Mouse (Mus musculus) limb, embryonic 13.5 days (tissue): Measurements from ENCODE around the gene Lhb. TPM values are rescaled to one million over a fixed set of nuclear protein-coding genes. Genes with fewer than 3 reads are reported as not detected.
"Not testable (repeated sequence)": the region's sequence is repeated elsewhere in the genome, so short reads cannot be mapped to it uniquely, and the experiment has no call there.

ENCODE experiments used
- ATAC-seq: fragments of 200-750 bp; cut with Nextera tagmentation; 2 replicates; pipeline ENCODE4 v1.8.0; 2017; ENCODE audit warnings: low read depth, moderate number of reproducible peaks, moderate TSS enrichment; ENCODE audit not compliant: low FRiP score
- H3K27ac ChIP-seq: fragments of 300-500 bp; sonication (generic); 2 replicates; pipeline ENCODE4 v1.5.1; 2015; ENCODE audit warnings: inconsistent platforms, mild to moderate bottlenecking, moderate library complexity
- H3K27me3 ChIP-seq: fragments of 300-500 bp; sonication (generic); 2 replicates; pipeline ENCODE4 v1.6.1; 2015; ENCODE audit warnings: mild to moderate bottlenecking, inconsistent platforms
- H3K36me3 ChIP-seq: fragments of 300-500 bp; sonication (generic); 2 replicates; pipeline ENCODE4 v1.6.1; 2015; ENCODE audit warnings: inconsistent platforms, mild to moderate bottlenecking, moderate library complexity
- H3K4me1 ChIP-seq: fragments of 300-500 bp; sonication (generic); 2 replicates; pipeline ENCODE4 v1.6.1; 2015; ENCODE audit warnings: inconsistent platforms
- H3K4me2 ChIP-seq: fragments of 300-500 bp; sonication (generic); replicated peaks from 2 replicates; pipeline ENCODE4 v1.6.1; 2015; ENCODE audit warnings: inconsistent platforms, mild to moderate bottlenecking, moderate library complexity
- H3K4me3 ChIP-seq: fragments of 300-500 bp; sonication (generic); 2 replicates; pipeline ENCODE4 v1.5.1; 2015; ENCODE audit warnings: moderate library complexity, mild to moderate bottlenecking, inconsistent platforms
- H3K9ac ChIP-seq: fragments of 300-500 bp; sonication (generic); 2 replicates; pipeline ENCODE4 v1.6.1; 2015; ENCODE audit warnings: mild to moderate bottlenecking, inconsistent platforms
- H3K9me3 ChIP-seq: fragments of 300-500 bp; sonication (generic); 2 replicates; pipeline ENCODE4 v1.6.1; 2016; ENCODE audit warnings: inconsistent platforms
- WGBS: fragments of 180-500 bp; shearing (Covaris S2); methylation state at CpG from one replicate; pipeline ENCODE4 v1.1.7; 2015; 5-methylcytosine and 5-hydroxymethylcytosine counted together
- polyA plus RNA-seq: library from polyadenylated mRNA; unstranded; fragments of >200 nt; fragmentation: Nextera tagmentation; extraction: Ambion mirVana; gene quantifications from 2 replicates; pipeline ENCODE4 v1.2.1, GENCODE M21; 2015

Gene Lhb
- polyA plus RNA-seq, 1 experiment from 2014 or later = not detected

- not testable (repeated sequence) for H3K9me3 ChIP-seq, H3K27me3 ChIP-seq
- H3K9ac ChIP-seq = peak within 1 kb of the TSS; percentile 91
- peak within 1 kb of the TSS; percentile 97 for H3K27ac ChIP-seq
- H3K4me3 ChIP-seq = peak within 1 kb of the TSS; percentile 89
- H3K4me1 ChIP-seq = peaks cover 41% of the 10 kb centered on the region
- peak within 1 kb of the TSS; percentile 88 for H3K4me2 ChIP-seq
- ATAC-seq = peak; percentile 94
- H3K36me3 ChIP-seq = peaks cover 66% of the 10 kb centered on the region
- 0% methylated on average over 37 of the region's 37 CpGs for WGBS
These were observed 39.0 kb downstream of the Lhb start, which contains the start of gene Ftl1 for GRCm38 (mm10) chr7:45459564-45460140. TSS of gene Ftl1 (minus strand) at chr7:45459884.

- peak overlapping the region; percentile 85 for H3K27ac ChIP-seq
- H3K9me3 ChIP-seq = no peaks in the 10 kb centered on the region
- H3K36me3 ChIP-seq = peaks cover 66% of the 10 kb centered on the region
- no peak for ATAC-seq
- 78% methylated on average over 7 of the region's 7 CpGs for WGBS
- peak overlapping the region; percentile 59 for H3K9ac ChIP-seq
- peaks cover 43% of the 10 kb centered on the region for H3K4me1 ChIP-seq
- H3K27me3 ChIP-seq = no peaks in the 10 kb centered on the region
- H3K4me2 ChIP-seq = peak overlapping the region; percentile 66
- H3K4me3 ChIP-seq = peak overlapping the region; percentile 89
These were observed 39.8 kb downstream of the Lhb start for GRCm38 (mm10) chr7:45460377-45460776.

GRCm38 (mm10) chr7:45460860-45461314, 40.3 kb downstream of the Lhb start:
- no peak; the same call in 1 of the 2 replicates for ATAC-seq
- H3K4me1 ChIP-seq = peaks cover 48% of the 10 kb centered on the region
- peak overlapping the region; percentile 85 for H3K27ac ChIP-seq
- no peaks in the 10 kb centered on the region for H3K9me3 ChIP-seq
- peak overlapping the region; percentile 89 for H3K4me3 ChIP-seq
- peak overlapping the region; percentile 66 for H3K4me2 ChIP-seq
- H3K36me3 ChIP-seq = peaks cover 65% of the 10 kb centered on the region
- H3K9ac ChIP-seq = peak overlapping the region; percentile 59
- WGBS = 19% methylated on average over 13 of the region's 13 CpGs
- H3K27me3 ChIP-seq = no peaks in the 10 kb centered on the region

- H3K27me3 ChIP-seq = no peaks in the 10 kb centered on the region
- H3K36me3 ChIP-seq = peaks cover 62% of the 10 kb centered on the region
- peak overlapping the region; percentile 85 for H3K27ac ChIP-seq
- no peak overlapping the region for H3K9ac ChIP-seq
- peaks cover 49% of the 10 kb centered on the region for H3K4me1 ChIP-seq
- peak overlapping the region; percentile 66; the same call in 1 of the 2 replicates for H3K4me2 ChIP-seq
- H3K9me3 ChIP-seq = no peaks in the 10 kb centered on the region
- no peak overlapping the region for H3K4me3 ChIP-seq
- 67% methylated on average over 4 of the region's 5 CpGs for WGBS
- ATAC-seq = no peak
These were observed 40.7 kb downstream of the Lhb start for GRCm38 (mm10) chr7:45461326-45461725.

- Histone ChIP-seq H3K4me3 (no peak overlapping the region), H3K4me2 (no peak overlapping the region), H3K4me1 (peaks cover 44% of the 10 kb centered on the region), H3K36me3 (peaks cover 60% of the 10 kb centered on the region), H3K27me3 (no peaks in the 10 kb centered on the region), H3K9ac (no peak overlapping the region), H3K27ac (no peak overlapping the region; the same call in 1 of the 2 replicates), H3K9me3 (no peaks in the 10 kb centered on the region)
- ATAC-seq = no peak
- 89% methylated on average over 4 of the region's 4 CpGs for WGBS
These were observed 41.2 kb downstream of the Lhb start for GRCm38 (mm10) chr7:45461781-45462180.

GRCm38 (mm10) chr7:45462325-45462724, 41.7 kb downstream of the Lhb start:
- Histone ChIP-seq H3K27ac (no peak overlapping the region), H3K36me3 (peaks cover 54% of the 10 kb centered on the region), H3K9ac (no peak overlapping the region), H3K27me3 (no peaks in the 10 kb centered on the region), H3K4me3 (no peak overlapping the region), H3K4me2 (no peak overlapping the region), H3K4me1 (peaks cover 42% of the 10 kb centered on the region), H3K9me3 (no peaks in the 10 kb centered on the region)
- 78% methylated on average over 4 of the region's 4 CpGs for WGBS
- no peak for ATAC-seq

- H3K4me3 ChIP-seq, H3K27ac ChIP-seq, ATAC-seq, H3K27me3 ChIP-seq, H3K4me2 ChIP-seq, H3K9me3 ChIP-seq, H3K9ac ChIP-seq: not testable (repeated sequence)
- peaks cover 49% of the 10 kb centered on the region for H3K36me3 ChIP-seq
- 76% methylated on average over 4 of the region's 4 CpGs for WGBS
- H3K4me1 ChIP-seq = peaks cover 38% of the 10 kb centered on the region
These were observed 42.2 kb downstream of the Lhb start for GRCm38 (mm10) chr7:45462868-45463267.

GRCm38 (mm10) chr7:45463987-45464778, 43.6 kb downstream of the Lhb start:
- H3K36me3 ChIP-seq = peaks cover 41% of the 10 kb centered on the region
- H3K4me3 ChIP-seq = no peak overlapping the region
- no peak for ATAC-seq
- H3K4me2 ChIP-seq = no peak overlapping the region
- 92% methylated on average over 7 of the region's 7 CpGs for WGBS
- H3K9me3 ChIP-seq = no peaks in the 10 kb centered on the region
- H3K4me1 ChIP-seq = peaks cover 33% of the 10 kb centered on the region
- no peak overlapping the region for H3K27ac ChIP-seq
- H3K9ac ChIP-seq = no peak overlapping the region
- H3K27me3 ChIP-seq = no peaks in the 10 kb centered on the region

- Histone ChIP-seq H3K36me3 (peaks cover 41% of the 10 kb centered on the region), H3K9me3 (no peaks in the 10 kb centered on the region), H3K4me3 (peak overlapping the region; percentile 85; the same call in 1 of the 2 replicates), H3K4me1 (peaks cover 31% of the 10 kb centered on the region), H3K9ac (peak overlapping the region; percentile 83), H3K27ac (no peak overlapping the region), H3K27me3 (no peaks in the 10 kb centered on the region), H3K4me2 (peak overlapping the region; percentile 70; the same call in 1 of the 2 replicates)
- 96% methylated on average over 12 of the region's 12 CpGs for WGBS
- no peak for ATAC-seq
These were observed 44.5 kb downstream of the Lhb start for GRCm38 (mm10) chr7:45465112-45465511.

GRCm38 (mm10) chr7:45465549-45465948, 44.9 kb downstream of the Lhb start:
- peaks cover 41% of the 10 kb centered on the region for H3K36me3 ChIP-seq
- H3K27me3 ChIP-seq = no peaks in the 10 kb centered on the region
- H3K4me3 ChIP-seq = peak overlapping the region; percentile 85
- no peaks in the 10 kb centered on the region for H3K9me3 ChIP-seq
- no peak overlapping the region for H3K27ac ChIP-seq
- no peak for ATAC-seq
- WGBS = 82% methylated on average over 9 of the region's 9 CpGs
- peak overlapping the region; percentile 70 for H3K4me2 ChIP-seq
- peak overlapping the region; percentile 83 for H3K9ac ChIP-seq
- H3K4me1 ChIP-seq = peaks cover 27% of the 10 kb centered on the region

GRCm38 (mm10) chr7:45466283-45467089, 45.9 kb downstream of the Lhb start, which contains the start of gene Bax:
TSS of gene Bax (minus strand) at chr7:45466898.
- Histone ChIP-seq H3K4me2 (peak within 1 kb of the TSS; percentile 70), H3K36me3 (peaks cover 40% of the 10 kb centered on the region), H3K27me3 (no peaks in the 10 kb centered on the region), H3K4me1 (peaks cover 19% of the 10 kb centered on the region), H3K4me3 (peak within 1 kb of the TSS; percentile 85), H3K9me3 (no peaks in the 10 kb centered on the region), H3K27ac (peak within 1 kb of the TSS; percentile 44; the same call in 1 of the 2 replicates), H3K9ac (peak within 1 kb of the TSS; percentile 83)
- peak; percentile 76 for ATAC-seq
- WGBS = under 1% methylated on average over 58 of the region's 58 CpGs
